Mouse (Mus musculus): ENCODE results near the gene Npb. TPM values are rescaled to one million over a fixed set of nuclear protein-coding genes. Genes with fewer than 3 reads are reported as not detected.
A peak's percentile ranks its signal among the peaks of the same experiment; 100 is the strongest.

The Npb gene
- polyA plus RNA-seq, 1 experiment = 1.2 TPM

DNA sequence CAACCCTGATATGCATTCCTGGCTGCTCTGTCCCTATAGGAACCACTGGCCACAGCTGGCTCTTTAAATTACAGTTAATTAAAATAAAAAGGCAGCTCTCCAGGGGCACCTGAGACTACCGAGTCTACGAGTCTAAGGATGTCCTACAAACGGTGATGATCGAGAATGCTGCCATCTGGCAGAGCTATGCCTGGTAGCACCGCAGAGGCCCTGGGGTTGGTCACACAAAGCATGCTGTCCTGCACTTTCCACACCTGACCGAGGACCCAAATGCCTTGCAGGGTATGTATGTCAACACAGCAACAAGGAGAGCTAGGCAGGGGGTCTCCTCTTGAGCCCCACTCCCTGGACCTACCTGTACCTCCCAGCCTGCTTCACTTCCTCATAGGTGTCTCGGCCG lies 5.7 kb downstream of the Npb start:
- DNase-seq (ENCODE audit: low read depth) = no peak

DNA sequence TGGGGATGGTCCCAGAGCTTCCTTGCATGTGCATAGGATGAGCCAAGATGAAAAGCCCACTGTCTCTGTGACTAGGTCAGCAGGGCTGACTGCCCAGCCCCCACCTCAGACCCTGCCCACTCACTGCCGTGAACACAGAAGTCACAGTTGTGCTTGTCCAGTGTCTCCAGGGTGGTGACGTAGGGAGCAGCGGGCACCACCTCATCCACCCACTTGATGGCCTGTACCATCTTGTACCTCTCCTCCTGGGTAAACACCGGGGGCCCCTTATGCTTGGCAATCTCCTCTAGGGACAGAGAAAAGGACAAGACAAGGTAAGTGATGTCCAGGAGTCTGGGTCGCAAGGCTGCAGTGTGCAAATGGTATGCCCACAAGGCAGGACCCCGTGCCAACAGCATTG lies 6.9 kb downstream of the Npb start:
- DNase-seq (ENCODE audit: low read depth) = no peak

DNA sequence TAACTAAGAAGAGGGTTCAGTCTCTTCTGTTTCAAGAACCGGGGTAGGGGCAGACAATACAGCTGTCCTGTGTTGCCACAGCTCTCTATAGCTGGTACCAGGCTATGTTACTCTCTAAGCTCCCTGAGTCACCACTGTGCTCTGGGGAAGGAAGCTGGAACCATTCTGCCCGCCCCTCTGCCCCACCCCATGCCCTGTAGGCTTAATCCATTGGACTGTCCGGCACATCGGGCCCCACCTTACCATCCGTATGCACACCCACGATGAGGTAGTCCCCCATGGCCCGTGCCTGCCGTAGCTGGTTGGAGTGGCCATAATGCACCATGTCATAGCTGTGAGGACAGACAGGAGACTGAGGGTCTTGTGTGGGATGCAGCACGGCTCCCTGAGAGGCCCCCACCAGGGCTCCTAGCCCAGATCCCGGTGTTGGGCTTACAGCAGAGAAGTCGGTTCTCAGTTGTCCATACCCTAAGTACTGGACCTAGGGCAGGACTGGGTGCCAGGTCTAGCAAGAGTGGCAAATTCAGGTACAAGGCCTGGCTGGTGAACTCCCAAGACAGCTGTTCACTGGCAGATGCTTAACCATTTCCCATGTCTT lies 7.4 kb downstream of the Npb start:
- DNase-seq (ENCODE audit: low read depth) = no peak

DNA sequence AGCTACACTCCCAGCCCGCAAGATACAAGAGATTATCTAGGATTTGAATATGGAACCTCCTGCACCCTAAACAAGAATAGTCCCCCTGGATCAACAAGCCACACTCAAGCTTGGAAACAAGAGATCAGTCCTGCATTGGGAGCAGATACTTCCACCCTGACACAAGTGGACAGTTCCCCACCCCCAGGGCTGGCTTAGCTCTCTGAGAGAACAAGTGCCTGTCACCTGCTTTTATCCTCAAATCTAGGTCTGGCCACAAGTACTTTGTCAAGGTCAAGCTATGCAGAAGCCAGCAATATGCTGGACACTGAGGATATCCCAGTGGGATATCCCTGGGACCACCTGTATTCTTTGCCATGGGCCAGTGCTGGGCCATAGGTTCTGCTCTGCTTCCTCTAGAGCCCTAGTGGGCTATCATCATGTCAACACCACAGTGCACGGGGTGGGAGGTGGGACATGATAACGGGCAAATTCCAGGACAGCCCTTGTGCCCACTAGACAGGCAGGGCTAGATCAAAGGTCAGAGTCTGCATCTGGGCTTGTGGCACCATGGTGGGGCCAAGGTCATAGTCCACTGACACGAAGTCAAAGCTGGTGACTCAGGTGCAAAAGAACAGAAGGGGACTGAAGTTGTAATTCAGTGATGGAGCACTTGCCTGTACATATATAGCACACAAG lies 8.5 kb downstream of the Npb start:
- DNase-seq (ENCODE audit: low read depth) = no peak

DNA sequence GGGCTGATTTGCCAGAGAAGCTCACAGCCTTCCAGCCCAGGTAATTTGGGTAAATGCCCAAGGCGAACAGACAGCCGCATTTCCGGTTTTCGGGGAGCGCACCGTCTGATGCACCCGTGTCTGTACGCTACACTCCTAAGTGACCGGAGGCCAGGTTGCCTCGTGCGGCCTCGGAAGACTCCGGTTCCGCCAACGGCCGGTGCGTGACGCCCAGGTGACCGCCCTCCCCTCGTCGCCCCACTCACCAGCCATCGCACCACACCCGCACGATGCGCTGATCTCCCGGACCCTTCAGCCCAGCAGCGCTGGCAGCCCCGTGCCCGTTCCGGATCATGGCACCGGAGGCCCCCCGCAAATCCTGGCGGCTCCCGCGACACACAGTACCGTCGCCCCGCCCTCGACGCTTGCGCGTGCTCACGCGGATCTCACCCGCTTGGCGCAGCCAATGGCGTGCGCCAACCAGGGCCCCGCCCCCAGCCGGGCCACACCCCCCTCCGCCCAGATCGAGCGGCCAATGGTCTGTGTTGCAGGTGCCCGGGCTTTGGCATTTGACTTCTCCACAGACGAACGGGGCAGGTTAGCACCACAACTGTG lies 9.3 kb downstream of the Npb start, which contains the start of gene Pcyt2:
TSS of gene Pcyt2 (minus strand) at position 418 of the 594 bp plus-strand sequence.
- DNase-seq (ENCODE audit: low read depth) = no peak

DNA sequence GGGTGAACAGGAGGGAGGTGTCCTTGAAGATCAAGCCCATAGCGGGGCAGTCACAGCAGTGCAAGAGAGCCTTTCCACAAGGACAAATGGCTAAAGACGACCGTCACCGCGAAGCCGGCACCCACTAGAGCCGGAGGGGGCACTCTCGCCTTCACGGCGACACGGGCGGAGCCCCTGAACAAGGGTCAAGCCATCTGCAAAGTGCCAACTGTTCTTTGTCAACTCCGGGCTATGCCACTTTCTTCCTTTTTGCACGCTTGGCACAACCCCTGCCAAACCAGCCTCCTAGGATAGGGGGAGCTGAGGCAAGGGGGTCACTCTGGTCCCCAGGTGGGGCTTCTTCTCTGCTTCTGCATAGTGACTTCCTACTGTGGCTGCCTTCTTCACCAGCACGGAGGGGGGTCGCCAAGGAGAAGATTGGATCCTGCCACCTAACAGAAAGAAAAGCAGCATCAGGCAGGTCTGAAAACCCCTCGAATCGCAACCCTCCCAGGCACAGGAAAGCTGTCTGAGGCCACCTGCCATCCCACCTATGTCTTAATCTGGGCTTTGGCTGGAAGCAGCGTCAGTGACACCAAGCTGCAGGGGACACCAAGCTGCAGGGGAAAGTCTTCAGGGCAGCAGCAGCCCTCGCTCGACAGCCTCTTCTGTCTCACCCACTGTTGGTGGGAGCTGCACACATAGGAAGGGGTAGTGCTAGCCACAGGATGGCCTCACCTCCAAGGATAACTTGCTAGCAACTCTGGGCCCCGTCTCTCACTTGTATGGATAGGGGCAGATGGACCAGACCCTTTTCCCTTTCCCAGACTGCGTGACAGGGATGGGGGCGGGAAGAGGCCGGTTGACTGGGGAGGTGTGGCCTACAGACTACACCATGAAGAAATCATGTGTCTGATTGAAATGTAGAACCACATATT lies 10.6 kb downstream of the Npb start:
- no peak for DNase-seq (ENCODE audit: low read depth)

DNA sequence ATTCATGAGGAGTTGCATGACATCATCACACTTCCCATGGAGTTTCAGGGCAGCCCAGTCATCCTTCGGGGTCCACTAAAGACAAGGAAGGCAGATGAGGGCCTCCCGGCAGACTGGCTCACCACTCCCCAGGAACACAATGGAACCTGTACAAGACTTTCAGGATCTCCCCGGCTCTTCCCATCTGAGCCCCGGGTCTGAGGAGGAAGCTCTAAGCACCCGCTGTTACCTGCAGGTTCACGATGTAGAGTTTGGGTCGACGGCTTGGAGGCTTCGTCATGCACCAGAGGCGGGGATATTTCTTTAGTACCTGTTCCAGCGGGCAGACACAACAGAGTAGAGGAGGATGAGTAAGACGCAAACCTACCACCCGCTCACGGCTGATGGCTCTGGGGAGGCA lies 11.9 kb downstream of the Npb start:
- no peak for DNase-seq (ENCODE audit: low read depth)

DNA sequence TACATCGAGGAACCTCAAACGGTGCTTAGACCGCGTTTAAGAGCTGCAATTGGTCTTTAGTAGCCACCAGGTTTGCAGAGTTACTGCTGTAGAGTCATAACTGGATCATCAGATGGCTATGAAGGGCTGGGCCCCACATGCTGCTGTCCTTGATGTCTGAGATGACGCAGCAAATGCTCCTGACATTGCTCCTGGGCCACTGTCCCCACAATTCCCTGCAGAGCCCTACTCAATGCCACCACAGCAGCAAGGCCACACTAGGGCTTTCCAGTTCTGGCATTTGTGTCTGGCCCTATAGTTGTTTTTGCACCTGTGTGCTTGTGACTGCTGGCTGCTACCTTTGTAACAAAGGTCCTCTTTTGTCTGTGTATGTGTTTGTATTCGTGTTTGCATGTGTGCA lies 14.5 kb downstream of the Npb start:
- DNase-seq (ENCODE audit: low read depth) = no peak

DNA sequence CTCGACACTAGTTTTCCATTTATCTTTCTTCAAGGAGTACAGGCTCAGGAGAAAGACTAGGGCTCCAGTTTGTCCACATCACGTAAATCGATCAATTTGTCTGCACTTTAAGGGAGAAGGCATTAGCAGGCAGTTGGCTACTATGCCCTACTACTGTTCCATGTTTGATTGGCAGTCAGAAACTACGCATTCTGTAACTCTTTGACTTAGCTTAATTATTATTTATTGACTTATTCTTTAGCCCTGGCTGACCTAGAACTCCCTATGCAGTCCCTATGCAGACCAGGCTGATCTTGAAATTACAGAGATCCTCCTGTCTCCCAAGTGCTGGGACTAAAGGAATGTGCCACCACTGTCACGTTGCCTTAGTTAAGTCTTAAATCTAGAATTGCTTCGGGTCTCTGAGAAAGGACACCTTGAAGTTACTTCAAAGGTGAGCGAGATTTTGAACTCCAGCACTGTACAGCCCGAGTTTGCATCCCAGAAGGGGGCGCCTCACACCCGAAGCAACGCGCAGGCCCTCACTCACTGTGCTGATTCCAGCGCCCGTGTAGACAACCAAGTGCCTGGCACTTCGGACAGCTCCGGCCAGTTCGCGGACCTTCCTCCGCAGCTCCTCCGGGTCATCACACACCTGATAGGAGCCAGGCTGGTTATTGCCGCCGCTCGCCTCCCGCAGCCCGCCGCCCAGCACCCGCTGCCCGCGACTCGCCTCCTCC lies 15.8 kb downstream of the Npb start:
- no peak for DNase-seq (ENCODE audit: low read depth)

DNA sequence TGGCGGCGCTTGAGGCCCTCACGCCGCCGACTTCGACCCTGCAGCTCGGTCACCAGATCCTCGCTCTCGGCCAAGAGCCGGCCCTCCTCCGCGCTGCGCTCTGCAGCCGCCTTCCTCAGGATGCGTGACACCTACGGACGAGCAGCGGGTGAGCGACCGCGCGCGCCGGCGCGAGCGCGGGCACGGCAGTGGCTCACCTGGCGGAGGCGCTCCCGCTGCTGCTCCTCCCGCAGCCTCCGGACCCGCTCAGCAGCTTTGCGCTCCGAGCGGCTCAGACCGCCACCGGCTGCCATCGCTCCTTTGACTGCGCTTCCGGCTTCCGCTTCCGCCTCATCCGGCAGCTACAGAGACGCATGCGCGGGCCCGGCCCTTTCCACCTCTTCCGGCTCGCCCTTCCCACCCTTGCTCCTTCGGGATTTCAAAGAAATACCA lies 16.4 kb downstream of the Npb start:
- no peak for DNase-seq (ENCODE audit: low read depth)

DNA sequence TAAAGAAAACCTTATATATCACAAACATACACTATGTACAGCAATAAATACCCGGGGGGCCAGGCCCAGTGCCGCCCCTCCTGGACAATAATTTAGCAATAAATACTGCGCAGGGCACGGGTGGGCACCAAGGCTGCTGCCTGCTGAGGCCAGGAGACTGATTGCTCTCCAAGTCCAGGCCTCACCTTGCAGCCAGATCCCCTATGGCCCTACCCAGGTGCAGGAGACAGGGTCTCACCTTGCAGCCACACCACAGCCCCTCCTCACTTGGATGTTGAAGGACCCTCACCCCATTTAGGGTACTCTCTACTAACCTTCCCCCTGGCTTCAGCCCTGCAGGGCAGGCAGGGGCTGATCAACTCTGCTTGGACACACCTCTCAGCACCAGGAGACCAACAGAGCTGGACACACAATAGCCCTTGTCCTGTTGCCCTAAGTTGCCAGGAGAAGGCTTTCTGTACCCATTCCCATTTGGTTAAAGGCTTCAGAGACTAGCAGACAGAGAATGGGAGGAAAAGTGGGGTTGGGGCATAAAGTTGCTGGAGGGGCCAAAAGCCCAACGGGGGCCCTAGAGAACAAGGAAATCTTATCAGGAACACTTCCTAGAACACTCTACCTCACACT lies 17.0 kb downstream of the Npb start, which contains the start of gene Sirt7:
TSS of gene Sirt7 (minus strand) at position 89 of the 624 bp plus-strand sequence.
- no peak for DNase-seq (ENCODE audit: low read depth)

DNA sequence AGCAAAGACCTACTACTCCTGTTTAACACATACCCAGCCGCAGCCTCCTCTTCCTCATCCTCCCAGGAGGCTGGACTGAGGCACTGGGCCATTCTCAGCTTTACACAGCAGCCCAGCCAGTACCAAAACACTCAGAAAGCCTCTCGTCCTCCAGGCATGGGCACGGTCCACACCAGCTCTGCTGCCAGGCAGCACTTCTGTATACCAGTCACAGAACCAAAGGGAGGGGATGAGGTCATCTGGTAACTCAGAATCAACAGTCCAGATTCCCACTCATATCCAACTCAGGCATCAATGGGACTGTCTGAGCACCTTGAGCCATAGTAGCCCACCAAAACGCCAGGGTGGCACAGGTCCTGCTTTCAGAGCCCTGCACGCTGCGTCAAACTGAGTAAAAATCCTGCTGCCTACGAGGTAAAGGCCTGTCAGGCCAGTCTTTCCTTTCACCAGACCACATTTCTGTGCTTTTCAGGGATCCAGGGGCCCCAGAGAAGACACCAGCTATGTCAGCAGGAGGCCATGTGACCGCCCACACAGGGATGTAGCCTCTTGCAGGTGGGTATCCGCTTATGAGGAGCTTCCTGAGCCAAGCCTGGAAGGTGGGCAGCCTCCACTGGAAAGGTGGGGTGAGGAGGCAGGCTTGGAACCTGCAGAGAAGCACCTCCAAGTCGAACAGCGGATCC lies 18.6 kb downstream of the Npb start:
- DNase-seq (ENCODE audit: low read depth) = no peak

DNA sequence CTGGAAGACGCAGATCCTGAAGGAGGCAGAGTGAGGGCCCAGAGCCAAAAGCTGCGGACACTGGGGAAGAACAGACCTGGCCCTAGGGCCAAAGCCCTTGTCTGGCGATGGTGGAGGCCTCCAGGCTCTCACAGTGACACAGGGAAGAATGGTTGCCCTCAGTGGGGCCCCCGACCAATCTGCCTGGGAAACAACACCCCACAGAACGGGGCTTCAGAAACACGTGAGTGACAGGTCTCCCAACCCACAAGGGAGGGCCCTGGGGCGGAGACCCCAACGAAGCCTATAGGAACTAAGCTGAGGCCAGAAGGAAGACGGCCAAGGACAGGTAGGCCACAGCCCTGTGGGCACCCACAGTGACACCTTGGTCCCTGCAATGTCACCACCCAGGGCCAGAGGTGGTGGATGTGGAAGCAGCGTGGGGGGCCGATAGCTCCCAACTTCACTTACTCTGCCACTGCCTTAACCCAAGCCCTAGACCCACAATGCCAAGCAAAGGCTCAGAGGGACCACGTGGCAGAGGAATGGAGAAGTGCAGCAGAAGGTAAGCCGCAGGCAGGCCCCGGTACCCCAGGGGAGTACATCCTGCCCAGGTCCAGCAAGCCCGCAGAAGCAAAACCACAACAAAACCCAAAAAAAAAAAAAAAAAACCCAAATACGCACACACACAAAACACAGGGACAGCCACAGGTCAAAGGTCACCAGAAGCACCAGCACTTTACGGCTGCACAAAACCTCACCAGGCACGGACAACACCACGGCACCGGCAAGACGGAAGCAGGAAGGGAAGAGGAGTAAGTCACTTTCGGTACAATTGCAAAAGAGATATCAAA lies 19.4 kb downstream of the Npb start:
- no peak for DNase-seq (ENCODE audit: low read depth)

DNA sequence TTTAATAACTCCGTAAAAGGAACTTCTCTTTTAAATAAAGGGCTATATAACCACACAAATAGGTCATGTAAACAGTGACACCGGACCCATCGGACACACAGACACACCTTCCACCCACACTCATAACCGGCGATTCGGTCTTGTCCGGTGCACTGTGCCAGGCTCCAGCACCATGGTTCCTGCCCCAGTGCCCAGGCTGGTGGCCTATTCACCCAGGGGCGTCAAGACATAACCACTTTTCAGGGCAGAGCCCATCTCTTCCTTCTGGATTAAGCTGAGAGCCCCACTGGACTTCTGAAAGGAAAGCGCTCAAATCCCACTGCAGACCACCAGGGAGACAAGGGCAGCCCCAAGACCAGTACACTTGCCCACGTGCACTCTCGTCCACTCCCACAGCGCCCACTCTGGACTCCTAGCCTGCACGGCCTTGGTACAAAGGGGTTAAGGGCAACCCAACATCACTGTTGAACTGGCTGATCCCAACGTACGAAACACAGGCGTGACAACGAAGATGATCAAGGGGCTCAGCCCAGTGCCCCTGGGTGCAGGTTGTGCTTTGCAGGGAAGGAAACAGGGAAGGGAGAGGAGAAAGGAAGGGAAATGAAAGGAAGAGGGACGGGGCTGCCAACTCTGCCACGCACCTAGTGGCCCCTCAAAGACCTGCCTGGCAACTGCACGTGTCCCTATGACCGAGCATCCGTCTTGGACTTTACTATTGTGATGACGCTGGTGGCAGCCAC lies 20.5 kb downstream of the Npb start:
- DNase-seq (ENCODE audit: low read depth) = no peak

DNA sequence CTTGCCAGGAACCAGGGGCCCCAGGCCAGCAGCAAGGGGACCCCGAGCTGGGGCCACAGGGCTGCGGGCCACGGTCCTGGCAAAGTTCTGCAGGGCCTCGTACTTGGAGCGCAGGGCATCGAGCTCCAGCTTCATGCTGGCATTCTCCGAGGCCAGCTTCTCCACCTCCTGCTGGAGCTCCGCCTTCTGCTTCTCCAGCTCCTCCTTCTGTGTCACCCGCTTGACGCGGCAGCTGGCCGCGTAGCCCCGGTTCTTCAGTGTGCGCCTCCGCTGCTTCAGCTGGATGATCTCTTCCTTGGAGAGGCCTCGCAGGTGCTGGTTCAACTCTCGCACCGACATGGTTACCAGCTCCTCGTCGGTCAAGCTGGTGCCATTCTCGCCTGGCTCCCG lies 21.1 kb downstream of the Npb start:
- DNase-seq (ENCODE audit: low read depth) = no peak

DNA sequence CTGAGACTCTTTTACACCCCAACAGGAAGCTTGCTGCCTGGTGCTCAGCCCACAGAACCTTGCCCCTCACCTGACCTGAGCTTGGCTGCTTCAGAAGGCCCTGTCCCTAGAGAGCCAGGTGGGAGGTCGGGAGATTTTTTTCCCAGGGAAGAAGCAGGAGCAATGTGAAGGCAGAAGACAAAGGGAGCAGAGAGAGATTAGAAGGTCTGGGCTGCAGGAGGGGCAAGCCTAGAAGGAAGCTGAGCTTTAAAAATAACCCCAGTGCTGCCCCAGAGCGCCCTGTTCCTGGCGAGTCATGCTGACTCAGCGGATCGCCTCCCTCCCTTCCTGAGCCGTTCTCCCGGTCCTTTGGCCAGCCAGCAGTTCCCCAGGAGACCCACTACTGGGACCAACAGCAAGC lies 21.6 kb downstream of the Npb start:
- DNase-seq (ENCODE audit: low read depth) = no peak

DNA sequence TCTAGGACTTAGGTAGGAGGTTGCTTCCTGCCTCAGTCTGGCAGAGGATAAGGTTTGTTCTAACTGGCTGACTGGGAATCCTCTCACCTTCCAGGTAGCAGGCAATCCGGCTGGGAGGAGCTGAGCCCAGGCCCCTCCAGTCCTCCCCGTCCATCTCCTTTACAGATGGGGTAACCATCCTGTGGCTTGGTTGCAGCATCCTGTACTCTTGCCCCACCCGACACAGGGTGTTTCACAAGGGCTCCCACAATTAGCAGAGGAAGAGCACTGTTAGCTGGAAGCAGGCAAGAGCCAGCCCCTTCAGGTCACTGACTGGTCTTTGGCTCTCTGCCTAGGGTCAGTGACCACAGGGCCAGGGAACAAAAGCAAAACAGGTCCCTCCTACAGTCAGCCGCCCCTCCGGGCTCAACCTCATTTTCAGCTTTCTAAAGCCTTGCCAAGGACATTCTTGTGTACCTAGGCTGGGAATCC lies 22.2 kb downstream of the Npb start:
- peak; percentile 62 for DNase-seq (ENCODE audit: low read depth)

DNA sequence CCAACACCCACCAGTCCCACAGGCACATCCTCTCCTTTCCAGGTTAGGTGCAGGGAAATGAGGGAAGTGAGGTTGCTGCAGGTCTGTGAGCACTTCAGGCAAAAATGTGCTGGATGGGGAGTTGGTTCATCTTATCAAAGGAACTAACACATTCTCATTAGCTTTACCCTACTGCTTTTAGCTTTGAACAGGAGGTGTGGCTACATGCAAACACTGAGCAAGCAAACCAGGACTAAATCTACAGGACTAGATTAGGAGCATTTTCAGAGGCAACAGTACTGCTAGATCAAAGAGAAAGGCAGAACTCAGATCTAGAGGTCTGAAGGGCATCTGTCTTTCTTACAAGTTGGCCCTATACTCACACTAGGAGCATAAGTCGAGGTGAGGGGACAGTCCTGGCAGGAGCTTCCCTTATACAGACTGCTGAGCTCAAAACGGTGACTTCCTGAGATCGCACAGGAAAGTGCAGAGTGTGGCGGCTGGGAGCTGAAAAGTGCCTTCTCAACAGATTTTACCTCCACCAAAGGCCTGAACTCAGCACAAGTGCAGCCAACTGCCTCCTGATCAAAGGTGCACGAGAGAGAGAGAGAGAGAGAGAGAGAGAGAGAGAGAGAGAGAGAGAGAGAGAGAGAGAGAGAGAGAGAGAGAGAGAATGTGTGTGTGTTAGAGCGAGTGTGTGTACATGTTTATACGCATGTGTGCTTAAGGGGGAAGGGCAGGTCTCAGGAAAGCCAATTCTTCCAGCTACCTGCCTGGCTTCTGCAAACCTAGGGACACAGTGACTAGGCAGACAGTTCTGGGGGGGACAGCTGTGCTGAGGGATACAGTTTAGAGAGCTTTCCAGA lies 22.8 kb downstream of the Npb start:
- DNase-seq (ENCODE audit: low read depth) = no peak

All from gonadal fat pad, adult 2 months (tissue).